Comparison of ENCODE assay signal across 8 mouse cellular contexts in the genomic region with DNA sequence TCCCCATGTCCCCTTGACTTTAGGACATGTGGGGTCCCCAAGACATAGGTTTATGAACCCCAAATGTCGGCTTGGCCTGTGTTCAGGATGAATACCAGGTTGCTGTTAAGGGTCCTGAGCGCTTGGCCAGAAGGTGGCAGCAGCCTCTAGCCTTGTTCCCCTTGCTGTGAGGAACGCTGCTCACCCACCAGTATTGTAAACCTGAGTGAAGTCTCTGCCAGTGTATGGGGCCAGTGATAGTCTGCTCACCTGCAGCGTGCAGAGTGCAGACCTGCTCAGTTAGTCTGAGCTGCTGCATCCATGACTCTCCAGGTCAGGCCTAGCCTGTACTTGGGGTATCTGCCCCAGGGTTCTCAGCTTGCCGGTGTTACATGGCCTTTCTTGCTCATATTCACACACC. TPM values are rescaled to one million over a fixed set of nuclear protein-coding genes. Genes with fewer than 3 reads are reported as not detected.
DNase-seq lines count a peak whose midpoint lies in the region; ATAC-seq and TF ChIP-seq lines count a peak whose summit lies in the region.

No protein-coding gene starts in this region.

- no peak overlapping the region for H3K9ac ChIP-seq in hindbrain, embryonic 16.5 days (ENCODE audit: low read depth, low read length)

- peak; percentile 94 for TF ChIP-seq CTCF in gastrocnemius, adult 2 months (IDR thresholded peaks at IDR 0.05)

- DNase-seq in Muller cell, postnatal 12 days (ENCODE audit: inconsistent ontology term) = peak; percentile 46
- DNase-seq in cerebellum, postnatal 14 days = peak; percentile 76 to 81
- peak; percentile 82 for DNase-seq in gastrocnemius, adult 2 months
- DNase-seq in left cerebral cortex, adult 11 months (ENCODE audit: low spot score) = peak; percentile 75
- peak; percentile 79 for DNase-seq in lung, postnatal 25 days (ENCODE audit: low spot score)
- DNase-seq in retina, postnatal 7 days (ENCODE audit: low read depth, low spot score) = peak; percentile 20
- DNase-seq in urinary bladder, postnatal 14 days (ENCODE audit: low spot score) = peak; percentile 75

- peak overlapping the region; percentile 77 for H3K4me3 ChIP-seq in gastrocnemius, adult 2 months
- no peak overlapping the region for H3K4me3 ChIP-seq in hindbrain, embryonic 16.5 days (ENCODE audit: low read length)

- peak overlapping the region; percentile 81 for H3K27ac ChIP-seq in gastrocnemius, adult 2 months
- no peak overlapping the region for H3K27ac ChIP-seq in hindbrain, embryonic 16.5 days (ENCODE audit: low read depth, low read length)

- H3K4me1 ChIP-seq in hindbrain, embryonic 16.5 days (ENCODE audit: control insufficient read depth, insufficient read depth, low read depth, low read length) = peaks cover 9% of the 10 kb centered on the region

- no peaks in the 10 kb centered on the region for H3K9me3 ChIP-seq in hindbrain, embryonic 16.5 days (ENCODE audit: control insufficient read depth, low read length)

- H3K27me3 ChIP-seq in hindbrain, embryonic 16.5 days (replicated peaks; ENCODE audit: control insufficient read depth, insufficient read depth, low read length) = 0 out of 2 replicates have a peak, but pooled peaks cover 3% of the 10 kb centered on the region

- peak; percentile 71 for ATAC-seq in hindbrain, embryonic 16.5 days

- WGBS in hindbrain, embryonic 16.5 days = 35% methylated on average over 5 of the region's 5 CpGs

- no peak overlapping the region for H3K4me2 ChIP-seq in hindbrain, embryonic 16.5 days (ENCODE audit: low read length)

- H3K36me3 ChIP-seq in hindbrain, embryonic 16.5 days (ENCODE audit: control insufficient read depth, insufficient read depth, low read length) = no peaks in the 10 kb centered on the region

- intact Hi-C loops in gastrocnemius, adult 2 months (cut with DNase I) = loop anchor here (1.0 to 2.0 kb wide), 3 partner anchors 32 to 206 kb away; no protein-coding TSS in a partner anchor

RNA-seq across cellular contexts. Expression of a gene that starts 0.5 kb away (rescaled TPM):
- total RNA-seq in gastrocnemius, adult 2 months (2021) = 10 to 100 TPM; 19.0 to 29.3 TPM
- polyA plus RNA-seq in hindbrain, embryonic 16.5 days (2015; fragmentation: Nextera tagmentation; extraction: Ambion mirVana) = 20.8 and 28.5 TPM in 2 replicates

RNA-seq across cellular contexts. Expression of a gene that starts 34.2 kb away (rescaled TPM):
- not detected for total RNA-seq in gastrocnemius, adult 2 months (2021)
- 0.28 and 0.60 TPM in 2 replicates for polyA plus RNA-seq in hindbrain, embryonic 16.5 days (2015; fragmentation: Nextera tagmentation; extraction: Ambion mirVana)

Comparison
In these comparisons a context has a peak if more than half of its experiments do, and no peak if none do; other contexts are left out.
1. DNase-seq: peak in every context shown above with its lines; median percentile 82 in gastrocnemius, adult 2 months; 79 in lung, postnatal 25 days; 78 in cerebellum, postnatal 14 days; 75 in left cerebral cortex, adult 11 months; 75 in urinary bladder, postnatal 14 days; 46 in Muller cell, postnatal 12 days; 20 in retina, postnatal 7 days.